Mouse (Mus musculus) CH12.LX (cell line): Measurements from ENCODE around the gene Prg2. TPM values are rescaled to one million over a fixed set of nuclear protein-coding genes. Genes with fewer than 3 reads are reported as not detected.

Source experiments
- DNase-seq: peaks from one replicate; pipeline ENCODE4 v3.0.0-alpha.2; 2013; ENCODE audit errors: extremely low read depth
- H3K27ac ChIP-seq: 2 replicates; pipeline ENCODE4 v1.5.1; 2012; ENCODE audit warnings: low read depth, mild to moderate bottlenecking, control low read depth, moderate library complexity; ENCODE audit not compliant: insufficient read depth
- H3K27me3 ChIP-seq: replicated peaks from 2 replicates; pipeline ENCODE3; 2012; ENCODE audit warnings: inconsistent platforms
- H3K36me3 ChIP-seq, 2 experiments: replicated peaks in 1 of 2; 2 replicates each; pipeline versions ENCODE3 to v1.6.1; 2012; ENCODE audit warnings: inconsistent platforms in 1 of 2, low read length in 1 of 2, mild to moderate bottlenecking in 1 of 2, mixed read lengths in 1 of 2, moderate library complexity in 1 of 2; ENCODE audit not compliant: control insufficient read depth in 1 of 2, insufficient read depth in 1 of 2
- H3K4me1 ChIP-seq, 2 experiments: 2 replicates each; pipeline ENCODE4 v1.6.1; 2012; ENCODE audit warnings: inconsistent platforms in 1 of 2, moderate library complexity in 1 of 2; ENCODE audit not compliant: insufficient read depth in 2 of 2, control insufficient read depth in 1 of 2
- H3K4me2 ChIP-seq: 2 replicates; pipeline ENCODE4 v1.6.1; 2012; ENCODE audit warnings: low read depth, mild to moderate bottlenecking, control low read depth; ENCODE audit not compliant: poor library complexity, insufficient read depth, severe bottlenecking
- H3K4me3 ChIP-seq, 3 experiments: fragments of 150-350 bp in 1 of 3; sonication (generic) in 1 of 3; replicated peaks in 1 of 3; 2 replicates each; pipeline versions ENCODE3 to v1.5.1; 2011 to 2012; ENCODE audit warnings: low read depth in 2 of 3, low read length in 2 of 3, mild to moderate bottlenecking in 2 of 3, moderate library complexity in 2 of 3, control low read depth in 1 of 3, improper control_type of control experiment in 1 of 3, inconsistent platforms in 1 of 3, mixed read lengths in 1 of 3; ENCODE audit not compliant: poor library complexity in 1 of 3
- H3K79me2 ChIP-seq: replicated peaks from 2 replicates; pipeline ENCODE4 v1.6.1; 2012; ENCODE audit warnings: mild to moderate bottlenecking, moderate library complexity; ENCODE audit not compliant: control insufficient read depth, poor library complexity, insufficient read depth, severe bottlenecking; ENCODE audit errors: extremely low read depth
- H3K9ac ChIP-seq: 2 replicates; pipeline ENCODE4 v1.6.1; 2012; ENCODE audit warnings: low read depth, mild to moderate bottlenecking, control low read depth, moderate library complexity; ENCODE audit not compliant: insufficient read depth
- H3K9me3 ChIP-seq: replicated peaks from 2 replicates; pipeline ENCODE3; 2012; ENCODE audit warnings: low read length, inconsistent platforms, mixed read lengths
- BHLHE40 ChIP-seq: IDR thresholded peaks from 2 replicates; pipeline ENCODE4 v1.6.1; 2011; ENCODE audit warnings: mild to moderate bottlenecking, low read depth, low read length, improper control_type of control experiment
- CHD1 ChIP-seq: IDR thresholded peaks from 2 replicates; pipeline ENCODE4 v1.6.1; 2012; ENCODE audit warnings: low read depth, low read length, improper control_type of control experiment, inconsistent platforms
- ELF1 ChIP-seq: IDR thresholded peaks from 2 replicates; pipeline ENCODE4 v1.6.1; 2014; ENCODE audit warnings: low read depth, mild to moderate bottlenecking, inconsistent platforms, low read length, improper control_type of control experiment
- EP300 ChIP-seq: IDR thresholded peaks from 2 replicates; pipeline ENCODE4 v1.6.1; 2011; ENCODE audit warnings: low read length, improper control_type of control experiment
- HCFC1 ChIP-seq: IDR thresholded peaks from 2 replicates; pipeline ENCODE4 v1.6.1; 2012; ENCODE audit warnings: low read depth, mild to moderate bottlenecking, inconsistent platforms, low read length, improper control_type of control experiment
- IRF4 ChIP-seq: IDR thresholded peaks from 2 replicates; pipeline ENCODE4 v1.6.1; 2014; ENCODE audit warnings: low read depth, mild to moderate bottlenecking, inconsistent platforms, low read length, improper control_type of control experiment
- JUN ChIP-seq: IDR thresholded peaks from 2 replicates; pipeline ENCODE4 v1.6.1; 2011; ENCODE audit warnings: low read depth, mild to moderate bottlenecking, low read length, improper control_type of control experiment, moderate library complexity; ENCODE audit not compliant: insufficient read depth
- MXI1 ChIP-seq: IDR thresholded peaks from 2 replicates; pipeline ENCODE4 v1.6.1; 2011; ENCODE audit warnings: mild to moderate bottlenecking, low read depth, low read length, improper control_type of control experiment
- MYC ChIP-seq: IDR thresholded peaks from 2 replicates; pipeline ENCODE4 v1.6.1; 2011; ENCODE audit warnings: low read depth, mild to moderate bottlenecking, improper control_type of control experiment, low read length
- NELFE ChIP-seq: IDR thresholded peaks from 2 replicates; pipeline ENCODE4 v1.6.1; 2011; ENCODE audit warnings: low read depth, low read length, improper control_type of control experiment
- NRF1 ChIP-seq: IDR thresholded peaks from 2 replicates; pipeline ENCODE4 v1.6.1; 2014; ENCODE audit warnings: low read depth, mild to moderate bottlenecking, inconsistent platforms, low read length, improper control_type of control experiment, moderate library complexity
- PAX5 ChIP-seq: IDR thresholded peaks from 2 replicates; pipeline ENCODE4 v1.6.1; 2012; ENCODE audit warnings: low read length, inconsistent platforms, mixed read lengths
- POLR2A ChIP-seq: IDR thresholded peaks from 2 replicates; pipeline ENCODE4 v1.6.1; 2011; ENCODE audit warnings: low read depth, mild to moderate bottlenecking, improper control_type of control experiment, low read length
- RAD21 ChIP-seq: IDR thresholded peaks from 2 replicates; pipeline ENCODE4 v1.6.1; 2011; ENCODE audit warnings: low read depth, mild to moderate bottlenecking, low read length, improper control_type of control experiment, moderate library complexity
- RCOR1 ChIP-seq: conservative IDR thresholded peaks from 2 replicates; pipeline ENCODE4 v1.6.1; 2012; ENCODE audit warnings: low read depth, mild to moderate bottlenecking, inconsistent platforms, low read length, improper control_type of control experiment
- SMC3 ChIP-seq: IDR thresholded peaks from 2 replicates; pipeline ENCODE4 v1.6.1; 2011; ENCODE audit warnings: low read depth, low read length, improper control_type of control experiment
- TBP ChIP-seq: conservative IDR thresholded peaks from 2 replicates; pipeline ENCODE4 v1.6.1; 2011; ENCODE audit warnings: low read depth, low read length, improper control_type of control experiment
- TCF12 ChIP-seq: IDR thresholded peaks from 2 replicates; pipeline ENCODE4 v1.6.1; 2014; ENCODE audit warnings: low read depth, mild to moderate bottlenecking, inconsistent platforms, low read length, improper control_type of control experiment
- USF1 ChIP-seq: IDR thresholded peaks from 2 replicates; pipeline ENCODE4 v1.6.1; 2014; ENCODE audit warnings: low read depth, mild to moderate bottlenecking, inconsistent platforms, low read length, improper control_type of control experiment
- ZMIZ1 ChIP-seq: IDR thresholded peaks from 2 replicates; pipeline ENCODE4 v1.6.1; 2012; ENCODE audit warnings: low read depth, mild to moderate bottlenecking, inconsistent platforms, low read length, improper control_type of control experiment
- ZNF384 ChIP-seq: IDR thresholded peaks from 2 replicates; pipeline ENCODE4 v1.6.1; 2012; ENCODE audit warnings: low read depth, low read length, improper control_type of control experiment, inconsistent platforms
- dilution Hi-C: fragments of 300-500 bp; cut with MboI; formaldehyde crosslinking; loops from 2 replicates; pipeline ENCODE4 v1.14.3; 2020; ENCODE audit warnings: low sequenced_read_pairs; ENCODE audit not compliant: extremely low pct_unique_long_range_greater_than_20kb, extremely low pct_ligation_motif_present
- in situ Hi-C: fragments of 300-500 bp; cut with MboI; formaldehyde crosslinking; loops from 3 replicates; pipeline ENCODE4 v1.14.3; 2019; ENCODE audit warnings: low sequenced_read_pairs, low pct_ligation_motif_present, low pct_unique_long_range_greater_than_20kb, mixed read lengths
- polyA plus RNA-seq: library from polyadenylated mRNA; unstranded; fragments of >175 nt; gene quantifications from 2 replicates; pipeline ENCODE4 v1.2.1, GENCODE M21; 2012; ENCODE audit warnings: low read depth; ENCODE audit not compliant: insufficient read length
- total RNA-seq, 2 experiments: library from RNA; depleted of rRNA; stranded (reverse); fragments of 300-350 nt in 1 of 2; fragments of >200 nt in 1 of 2; gene quantifications; 2 replicates each; pipeline ENCODE4 v1.2.3; 2012 to 2014

The Prg2 gene
- total and polyA plus RNA-seq, 3 experiments: 0.60 to 0.93 (median 0.81) TPM

DNA sequence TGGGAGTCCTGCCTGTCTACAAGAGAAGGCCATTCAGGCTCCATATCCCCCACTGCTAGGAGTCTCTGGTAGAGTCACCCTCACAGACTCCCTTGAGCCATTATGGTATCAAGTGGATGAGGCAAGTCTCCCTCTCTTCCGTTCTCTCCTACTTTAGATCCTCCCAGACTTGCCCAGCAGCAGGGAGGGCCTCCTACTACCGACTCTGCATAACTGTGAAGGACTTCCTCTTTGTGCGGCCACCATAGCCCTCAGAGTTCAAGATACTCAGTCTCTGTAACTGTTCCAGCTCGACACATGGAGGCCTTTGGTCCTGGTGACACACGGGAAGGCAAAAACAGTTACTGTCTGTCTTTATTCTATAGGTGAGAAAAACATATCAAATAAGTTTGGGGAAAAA lies 47.0 kb downstream of the Prg2 start:
- dilution Hi-C loops: no loop called here
- Histone ChIP-seq H3K27me3 (no peaks in the 10 kb centered on the region), H3K27ac (no peak overlapping the region)

DNA sequence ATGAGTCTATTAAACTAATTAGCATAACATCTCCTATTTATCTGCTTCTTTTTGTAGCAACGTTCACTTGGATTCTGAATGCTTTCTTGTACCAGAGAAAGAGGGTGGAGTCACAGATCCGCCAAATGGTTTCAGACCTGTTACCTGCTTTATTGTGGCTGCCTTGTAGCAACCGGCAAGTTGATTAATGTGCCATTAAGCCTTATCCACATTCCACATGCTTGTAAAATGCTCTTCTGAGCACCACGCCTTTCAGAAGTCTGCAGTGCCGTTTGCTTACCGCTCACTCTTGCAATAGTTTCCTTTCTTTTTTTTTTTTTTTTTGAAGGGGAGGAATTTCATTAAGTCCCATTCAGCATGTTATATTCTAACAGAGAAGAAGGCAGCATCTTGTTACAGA lies 49.6 kb downstream of the Prg2 start:
- H3K9ac ChIP-seq: no peak overlapping the region
- no peak for TF ChIP-seq RCOR1
- no peak for TF ChIP-seq ZNF384
- TF ChIP-seq SMC3: no peak
- no peak for TF ChIP-seq NRF1
- no peak for TF ChIP-seq ELF1
- TF ChIP-seq CHD1: no peak
- TF ChIP-seq MXI1: no peak
- TF ChIP-seq TBP: no peak
- no peak for TF ChIP-seq JUN
- no peak for TF ChIP-seq PAX5
- no peak for TF ChIP-seq POLR2A
- no peak for TF ChIP-seq USF1
- TF ChIP-seq HCFC1: no peak
- TF ChIP-seq TCF12: no peak
- no peak for TF ChIP-seq MYC
- no peak for TF ChIP-seq BHLHE40
- TF ChIP-seq RAD21: no peak
- no peak for TF ChIP-seq EP300
- peaks cover 14 to 51% of the 10 kb centered on the region in 2 experiments for H3K4me1 ChIP-seq
- no peak overlapping the region for H3K4me3 ChIP-seq
- no peaks in the 10 kb centered on the region for H3K27me3 ChIP-seq
- no peaks in the 10 kb centered on the region for H3K79me2 ChIP-seq
- no peak overlapping the region for H3K27ac ChIP-seq
- no peaks in the 10 kb centered on the region for H3K9me3 ChIP-seq
- no peak overlapping the region for H3K4me2 ChIP-seq
- in situ Hi-C loops (loop anchor here (10.0 kb wide), 1 partner anchor 205 kb away; the partner anchor contains the start of genes Smtnl1 and Timm10), dilution Hi-C loops (no loop called here)
- no peak for DNase-seq
- H3K36me3 ChIP-seq: peaks cover 0 to 5% of the 10 kb centered on the region in 2 experiments

More for the DNA sequence above, 47.0 kb downstream of the Prg2 start:
- TF ChIP-seq NELFE (no peak), SMC3 (no peak), ZMIZ1 (no peak), CHD1 (no peak), IRF4 (no peak), TBP (no peak)
- no peaks in the 10 kb centered on the region for H3K9me3 ChIP-seq
- H3K79me2 ChIP-seq: no peaks in the 10 kb centered on the region
- H3K4me2 ChIP-seq: no peak overlapping the region
- no peak for DNase-seq
- H3K9ac ChIP-seq: no peak overlapping the region
- peaks cover 2 to 27% of the 10 kb centered on the region in 2 experiments; a peak in 3 of 4 replicates for H3K4me1 ChIP-seq
- in situ Hi-C loops: loop anchor here (10.0 kb wide), 1 partner anchor 202 kb away; the partner anchor contains the start of genes Smtnl1 and Timm10
- H3K36me3 ChIP-seq: peaks cover 0 to 5% of the 10 kb centered on the region in 2 experiments
- H3K4me3 ChIP-seq: no peak overlapping the region
